In genomic region chr19:32325100-32325768, GRCm38 (mm10) we compare ENCODE assay signal across 10 mouse cellular contexts.
DNase-seq lines count a peak whose midpoint lies in the region; ATAC-seq and TF ChIP-seq lines count a peak whose summit lies in the region.
"Had no signal": no experiment of that assay in that cellular context is flagged by ENCODE, and none has a peak within 500 bp of the region (broad histone marks: within the 10 kb centered on the region; RNA-seq: fewer than 3 reads in every experiment).

No protein-coding gene starts in this region.

- no peak overlapping the region for H3K9ac ChIP-seq in forebrain, postnatal 0 days
- H3K9ac ChIP-seq in hindbrain, embryonic 11.5 days (ENCODE audit: low read depth, low read length): no peak overlapping the region
- H3K9ac ChIP-seq: embryonic facial prominence, embryonic 15.5 days had no signal

- H3K4me2 ChIP-seq in forebrain, postnatal 0 days (ENCODE audit: low read depth): no peak overlapping the region
- H3K4me2 ChIP-seq in hindbrain, embryonic 11.5 days (replicated peaks; ENCODE audit: low read depth, low read length): no peak overlapping the region
- H3K4me2 ChIP-seq: embryonic facial prominence, embryonic 15.5 days had no signal

- H3K4me1 ChIP-seq in forebrain, postnatal 0 days (ENCODE audit: insufficient read depth): 0 out of 2 replicates have a peak, but pooled peaks cover 4% of the 10 kb centered on the region
- H3K4me1 ChIP-seq in forebrain, embryonic 10.5 days: peaks cover 46% of the 10 kb centered on the region
- H3K4me1 ChIP-seq in hindbrain, embryonic 11.5 days (replicated peaks; ENCODE audit: control insufficient read depth, insufficient read depth, low read length): no peaks in the 10 kb centered on the region

- no peak for DNase-seq in forebrain, postnatal 0 days
- DNase-seq in forebrain, embryonic 10.5 days (ENCODE audit: extremely low spot score, low spot score): no peak
- peak; percentile 28 for DNase-seq in thymus, postnatal 14 days
- no peak for DNase-seq in thymus, postnatal 4 days
- DNase-seq in kidney, postnatal 10 days: peak; percentile 64
- DNase-seq in adrenal gland, postnatal 14 days: no peak
- DNase-seq in cerebellum, adult 11 months: no peak
- no peak for DNase-seq in hindbrain, embryonic 11.5 days (ENCODE audit: low spot score)

- H3K27me3 ChIP-seq in forebrain, postnatal 0 days (ENCODE audit: insufficient read depth, low read length): no peaks in the 10 kb centered on the region
- H3K27me3 ChIP-seq in forebrain, embryonic 10.5 days (ENCODE audit: poor library complexity, severe bottlenecking): peaks cover 42% of the 10 kb centered on the region
- no peaks in the 10 kb centered on the region for H3K27me3 ChIP-seq in hindbrain, embryonic 11.5 days (ENCODE audit: control insufficient read depth, insufficient read depth, low read length)
- H3K27me3 ChIP-seq: embryonic facial prominence, embryonic 15.5 days had no signal

- no peaks in the 10 kb centered on the region for H3K36me3 ChIP-seq in forebrain, postnatal 0 days (ENCODE audit: insufficient read depth)
- H3K36me3 ChIP-seq in forebrain, embryonic 10.5 days (replicated peaks): no peaks in the 10 kb centered on the region
- H3K36me3 ChIP-seq in hindbrain, embryonic 11.5 days (ENCODE audit: control insufficient read depth, insufficient read depth, low read length): no peaks in the 10 kb centered on the region
- H3K36me3 ChIP-seq: embryonic facial prominence, embryonic 15.5 days had no signal

- H3K27ac ChIP-seq in forebrain, postnatal 0 days (ENCODE audit: low read depth, low read length): no peak overlapping the region
- no peak overlapping the region for H3K27ac ChIP-seq in forebrain, embryonic 10.5 days
- H3K27ac ChIP-seq in hindbrain, embryonic 11.5 days (ENCODE audit: low read depth, low read length): no peak overlapping the region
- H3K27ac ChIP-seq: embryonic facial prominence, embryonic 15.5 days; layer of hippocampus, adult 2 months had no signal

- H3K9me3 ChIP-seq in forebrain, postnatal 0 days (ENCODE audit: low read length): no peaks in the 10 kb centered on the region
- no peaks in the 10 kb centered on the region for H3K9me3 ChIP-seq in forebrain, embryonic 10.5 days
- no peaks in the 10 kb centered on the region for H3K9me3 ChIP-seq in hindbrain, embryonic 11.5 days (ENCODE audit: control insufficient read depth, low read length)
- H3K9me3 ChIP-seq: embryonic facial prominence, embryonic 15.5 days had no signal

- H3K4me3 ChIP-seq in forebrain, postnatal 0 days (ENCODE audit: low read depth, low read length): no peak overlapping the region
- no peak overlapping the region for H3K4me3 ChIP-seq in forebrain, embryonic 10.5 days
- no peak overlapping the region for H3K4me3 ChIP-seq in hindbrain, embryonic 11.5 days (ENCODE audit: low read depth, low read length)
- H3K4me3 ChIP-seq: embryonic facial prominence, embryonic 15.5 days; layer of hippocampus, adult 2 months had no signal

- 68% methylated on average over 10 of the region's 10 CpGs for WGBS in forebrain, postnatal 0 days
- 72% methylated on average over 10 of the region's 10 CpGs for WGBS in forebrain, embryonic 10.5 days
- WGBS in hindbrain, embryonic 11.5 days: 62% methylated on average over 10 of the region's 10 CpGs

- TF ChIP-seq CTCF in forebrain, postnatal 0 days (IDR thresholded peaks at IDR 0.05; ENCODE audit: low read depth): no peak

- ATAC-seq in forebrain, postnatal 0 days: 0 out of 2 replicates have a peak, but pooled peaks have one; percentile 38
- no peak for ATAC-seq in hindbrain, embryonic 11.5 days (ENCODE audit: low FRiP score)

Comparison
In these comparisons a context has a peak if more than half of its experiments do, and no peak if none do; other contexts are left out.
1. DNase-seq: peak in thymus, postnatal 14 days (single experiment) and kidney, postnatal 10 days (single experiment); none in forebrain, postnatal 0 days (single experiment), forebrain, embryonic 10.5 days (single experiment), thymus, postnatal 4 days (single experiment), adrenal gland, postnatal 14 days (single experiment), cerebellum, adult 11 months (single experiment) and hindbrain, embryonic 11.5 days (single experiment).